Mouse (Mus musculus) E14TG2a.4 (cell line): Measurements from ENCODE around the gene Luzp1.

Experiments used
- H3K27me3 ChIP-seq: 2 replicates; pipeline ENCODE4 v1.6.1; 2014; ENCODE audit warnings: low read length, control low read depth; ENCODE audit not compliant: insufficient read depth
- H3K36me3 ChIP-seq: 2 replicates; pipeline ENCODE4 v1.6.1; 2014; ENCODE audit warnings: low read length, control low read depth; ENCODE audit not compliant: insufficient read depth
- H3K4me1 ChIP-seq: replicated peaks from 2 replicates; pipeline ENCODE4 v1.6.1; 2014; ENCODE audit warnings: low read depth, low read length, control low read depth
- H3K4me3 ChIP-seq: replicated peaks from 2 replicates; pipeline ENCODE4 v1.5.1; 2014; ENCODE audit warnings: mild to moderate bottlenecking, low read length
- H3K9me3 ChIP-seq: 2 replicates; pipeline ENCODE4 v1.6.1; 2014; ENCODE audit warnings: low read length, control low read depth
- CTCF ChIP-seq: conservative IDR thresholded peaks from 2 replicates; pipeline ENCODE4 v1.5.1; 2014; ENCODE audit warnings: low read length
- NANOG ChIP-seq: IDR thresholded peaks from 2 replicates; pipeline ENCODE4 v1.6.1; 2014; ENCODE audit warnings: borderline replicate concordance, low read length, mixed read lengths
- POU5F1 ChIP-seq: IDR thresholded peaks from 2 replicates; pipeline ENCODE4 v1.6.1; 2014; ENCODE audit warnings: low read length, borderline replicate concordance

Gene Luzp1

GRCm38 (mm10) chr4:136546279-136547045 lies 76.9 kb downstream of the Luzp1 start:
- Histone ChIP-seq H3K36me3 (peaks cover 100% of the 10 kb centered on the region), H3K4me3 (no peak overlapping the region), H3K4me1 (peaks cover 37% of the 10 kb centered on the region), H3K27me3 (no peaks in the 10 kb centered on the region), H3K9me3 (no peaks in the 10 kb centered on the region)
- TF ChIP-seq POU5F1 (no peak), NANOG (no peak), CTCF (no peak)

GRCm38 (mm10) chr4:136547721-136548120 lies 78.2 kb downstream of the Luzp1 start:
- Histone ChIP-seq H3K4me1 (peaks cover 32% of the 10 kb centered on the region), H3K27me3 (no peaks in the 10 kb centered on the region)
- TF ChIP-seq NANOG (no peak), CTCF (no peak)

GRCm38 (mm10) chr4:136548381-136548801 lies 78.8 kb downstream of the Luzp1 start:
- Histone ChIP-seq H3K9me3 (no peaks in the 10 kb centered on the region), H3K27me3 (no peaks in the 10 kb centered on the region), H3K4me1 (peaks cover 28% of the 10 kb centered on the region), H3K4me3 (no peak overlapping the region), H3K36me3 (peaks cover 100% of the 10 kb centered on the region)
- TF ChIP-seq POU5F1 (no peak), CTCF (no peak), NANOG (no peak)

More at GRCm38 (mm10) chr4:136547721-136548120, 78.2 kb downstream of the Luzp1 start:
- Histone ChIP-seq H3K9me3 (no peaks in the 10 kb centered on the region), H3K4me3 (no peak overlapping the region), H3K36me3 (peaks cover 100% of the 10 kb centered on the region)

GRCm38 (mm10) chr4:136553108-136553507 lies 83.5 kb downstream of the Luzp1 start:
- Histone ChIP-seq H3K4me1 (peaks cover 4% of the 10 kb centered on the region; the same call in 1 of the 2 replicates), H3K36me3 (peaks cover 98% of the 10 kb centered on the region), H3K9me3 (no peaks in the 10 kb centered on the region), H3K27me3 (no peaks in the 10 kb centered on the region), H3K4me3 (no peak overlapping the region)
- TF ChIP-seq NANOG (no peak), CTCF (no peak), POU5F1 (no peak)

- TF ChIP-seq NANOG: no peak
- TF ChIP-seq CTCF: no peak
- no peak for TF ChIP-seq POU5F1
- Histone ChIP-seq H3K36me3 (peaks cover 98% of the 10 kb centered on the region), H3K4me1 (peaks cover 18% of the 10 kb centered on the region), H3K9me3 (no peaks in the 10 kb centered on the region), H3K4me3 (no peak overlapping the region), H3K27me3 (no peaks in the 10 kb centered on the region)
Measured at GRCm38 (mm10) chr4:136557638-136558037, 88.1 kb downstream of the Luzp1 start.

- H3K4me3 ChIP-seq: no peak overlapping the region
- H3K4me1 ChIP-seq: peaks cover 38% of the 10 kb centered on the region
- no peaks in the 10 kb centered on the region for H3K27me3 ChIP-seq
- TF ChIP-seq CTCF: no peak
- no peak for TF ChIP-seq NANOG
- TF ChIP-seq POU5F1: no peak
- peaks cover 98% of the 10 kb centered on the region for H3K36me3 ChIP-seq
- no peaks in the 10 kb centered on the region for H3K9me3 ChIP-seq
Measured at GRCm38 (mm10) chr4:136559690-136560089, 90.1 kb downstream of the Luzp1 start.

GRCm38 (mm10) chr4:136560270-136560991 lies 90.9 kb downstream of the Luzp1 start:
- TF ChIP-seq NANOG (no peak), CTCF (no peak), POU5F1 (no peak)
- Histone ChIP-seq H3K27me3 (no peaks in the 10 kb centered on the region), H3K4me1 (peaks cover 45% of the 10 kb centered on the region), H3K4me3 (no peak overlapping the region), H3K36me3 (peaks cover 100% of the 10 kb centered on the region), H3K9me3 (no peaks in the 10 kb centered on the region)

- no peak for TF ChIP-seq POU5F1
- H3K36me3 ChIP-seq: peaks cover 98% of the 10 kb centered on the region
- H3K4me3 ChIP-seq: no peak overlapping the region
- H3K4me1 ChIP-seq: peaks cover 69% of the 10 kb centered on the region
- no peaks in the 10 kb centered on the region for H3K9me3 ChIP-seq
- H3K27me3 ChIP-seq: no peaks in the 10 kb centered on the region
Measured at GRCm38 (mm10) chr4:136562755-136563154, 93.2 kb downstream of the Luzp1 start.

GRCm38 (mm10) chr4:136568629-136569028 lies 99.1 kb downstream of the Luzp1 start:
- no peaks in the 10 kb centered on the region for H3K9me3 ChIP-seq
- TF ChIP-seq POU5F1 (no peak), CTCF (peak; percentile 42)

More at GRCm38 (mm10) chr4:136568629-136569028, 99.1 kb downstream of the Luzp1 start:
- Histone ChIP-seq H3K36me3 (peaks cover 94% of the 10 kb centered on the region), H3K27me3 (no peaks in the 10 kb centered on the region), H3K4me3 (no peak overlapping the region), H3K4me1 (peaks cover 67% of the 10 kb centered on the region)
